Mouse (Mus musculus): ENCODE measurements around the gene Rxra. TPM values are rescaled to one million over a fixed set of nuclear protein-coding genes. Genes with fewer than 3 reads are reported as not detected.

The Rxra gene
- total RNA-seq, 2 experiments from 2014 or later, result 24.4 to 25.4 TPM

GRCm38 (mm10) chr2:27761260-27761995, 85.2 kb downstream of the Rxra start:
- DNase-seq (ENCODE audit: extremely low spot score in 1 of 2, low spot score in 2 of 2), result no peak
- intact Hi-C loops (cut with DNase I), result no loop called here
- Histone ChIP-seq H3K27ac (no peak overlapping the region), H3K4me3 (no peak overlapping the region)
- TF ChIP-seq CTCF (IDR thresholded peaks at IDR 0.05), result no peak

- no peak for DNase-seq (ENCODE audit: extremely low spot score in 1 of 2, low spot score in 2 of 2)
- no peak overlapping the region for H3K4me3 ChIP-seq
- TF ChIP-seq CTCF (IDR thresholded peaks at IDR 0.05), result no peak
- no peak overlapping the region for H3K27ac ChIP-seq
- intact Hi-C loops (cut with DNase I), result no loop called here
Observed at GRCm38 (mm10) chr2:27761996-27762340, 85.7 kb downstream of the Rxra start.

GRCm38 (mm10) chr2:27762509-27762908, 86.3 kb downstream of the Rxra start:
- no peak overlapping the region for H3K27ac ChIP-seq
- TF ChIP-seq CTCF (IDR thresholded peaks at IDR 0.05), result no peak
- intact Hi-C loops (cut with DNase I), result no loop called here
- DNase-seq (ENCODE audit: extremely low spot score in 1 of 2, low spot score in 2 of 2), result no peak
- no peak overlapping the region for H3K4me3 ChIP-seq

GRCm38 (mm10) chr2:27762920-27763780, 86.9 kb downstream of the Rxra start:
- no peak for DNase-seq (ENCODE audit: extremely low spot score in 1 of 2, low spot score in 2 of 2)
- Histone ChIP-seq H3K4me3 (no peak overlapping the region), H3K27ac (no peak overlapping the region)
- intact Hi-C loops (cut with DNase I), result no loop called here
- no peak for TF ChIP-seq CTCF (IDR thresholded peaks at IDR 0.05)

- intact Hi-C loops (cut with DNase I), result loop anchor here (2.0 kb wide), 1 partner anchor 476 kb away; no protein-coding TSS in a partner anchor
- Histone ChIP-seq H3K27ac (no peak overlapping the region), H3K4me3 (no peak overlapping the region)
- TF ChIP-seq CTCF (IDR thresholded peaks at IDR 0.05), result no peak
- DNase-seq (ENCODE audit: extremely low spot score in 1 of 2, low spot score in 2 of 2), result no peak
Observed at GRCm38 (mm10) chr2:27764256-27764936, 88.2 kb downstream of the Rxra start.

- DNase-seq (ENCODE audit: extremely low spot score in 1 of 2, low spot score in 2 of 2), result peak; percentile 84 to 90
- no peak overlapping the region for H3K27ac ChIP-seq
- intact Hi-C loops (cut with DNase I), result loop anchor here (1.0 to 2.0 kb wide), 2 partner anchors 213 to 476 kb away; no protein-coding TSS in a partner anchor
- TF ChIP-seq CTCF (IDR thresholded peaks at IDR 0.05), result peak; percentile 89
- H3K4me3 ChIP-seq, result no peak overlapping the region
Observed at GRCm38 (mm10) chr2:27764937-27765319, 88.7 kb downstream of the Rxra start.

GRCm38 (mm10) chr2:27767773-27768172, 91.5 kb downstream of the Rxra start:
- TF ChIP-seq CTCF (IDR thresholded peaks at IDR 0.05), result no peak
- intact Hi-C loops (cut with DNase I), result no loop called here
- no peak overlapping the region for H3K27ac ChIP-seq
- no peak overlapping the region for H3K4me3 ChIP-seq
- no peak for DNase-seq (ENCODE audit: extremely low spot score in 1 of 2, low spot score in 2 of 2)

GRCm38 (mm10) chr2:27769701-27770100, 93.5 kb downstream of the Rxra start:
- H3K27ac ChIP-seq, result no peak overlapping the region
- TF ChIP-seq CTCF (IDR thresholded peaks at IDR 0.05), result no peak
- no peak for DNase-seq (ENCODE audit: extremely low spot score in 1 of 2, low spot score in 2 of 2)
- H3K4me3 ChIP-seq, result no peak overlapping the region
- intact Hi-C loops (cut with DNase I), result loop anchor here (1.0 to 5.0 kb wide), 6 partner anchors 133 to 695 kb away; no protein-coding TSS in a partner anchor

GRCm38 (mm10) chr2:27770205-27770604, 94.0 kb downstream of the Rxra start:
- H3K4me3 ChIP-seq, result no peak overlapping the region
- peak; percentile 62 to 63 for DNase-seq (ENCODE audit: extremely low spot score in 1 of 2, low spot score in 2 of 2)
- intact Hi-C loops (cut with DNase I), result loop anchor here (1.0 to 5.0 kb wide), 6 partner anchors 132 to 695 kb away; no protein-coding TSS in a partner anchor
- no peak overlapping the region for H3K27ac ChIP-seq
- peak; percentile 48 for TF ChIP-seq CTCF (IDR thresholded peaks at IDR 0.05)

GRCm38 (mm10) chr2:27771936-27772335, 95.7 kb downstream of the Rxra start:
- H3K4me3 ChIP-seq, result no peak overlapping the region
- intact Hi-C loops (cut with DNase I), result loop anchor here (2.0 to 5.0 kb wide), 5 partner anchors 115 to 693 kb away; partner anchors contain the start of gene Col5a1
- no peak overlapping the region for H3K27ac ChIP-seq
- no peak; the same call in none of the 2 replicates for TF ChIP-seq CTCF (IDR thresholded peaks at IDR 0.05)
- DNase-seq (ENCODE audit: extremely low spot score in 1 of 2, low spot score in 2 of 2), result peak; percentile 69 to 85

GRCm38 (mm10) chr2:27772841-27773388, 96.7 kb downstream of the Rxra start:
- no peak overlapping the region for H3K27ac ChIP-seq
- DNase-seq (ENCODE audit: extremely low spot score in 1 of 2, low spot score in 2 of 2), result no peak
- H3K4me3 ChIP-seq, result no peak overlapping the region
- TF ChIP-seq CTCF (IDR thresholded peaks at IDR 0.05), result no peak
- intact Hi-C loops (cut with DNase I), result loop anchor here (2.0 to 5.0 kb wide), 4 partner anchors 114 to 429 kb away; partner anchors contain the start of gene Col5a1
